Mouse (Mus musculus) forebrain, embryonic 16.5 days (tissue): ENCODE measurements around the gene B3galt4. TPM values are rescaled to one million over a fixed set of nuclear protein-coding genes. Genes with fewer than 3 reads are reported as not detected.
"Not testable (repeated sequence)": the region's sequence is repeated elsewhere in the genome, so short reads cannot be mapped to it uniquely, and the experiment has no call there.

Experiments
- ATAC-seq: fragments of 200-750 bp; cut with Nextera tagmentation; 2 replicates; pipeline ENCODE4 v1.8.0; 2017; ENCODE audit warnings: mild to moderate bottlenecking, moderate library complexity
- H3K27ac ChIP-seq: fragments of 300-500 bp; sonication (generic); 2 replicates; pipeline ENCODE4 v1.5.1; 2014; ENCODE audit warnings: low read length, control low read depth
- H3K27me3 ChIP-seq: fragments of 300-500 bp; sonication (generic); replicated peaks from 2 replicates; pipeline ENCODE4 v1.6.1; 2014; ENCODE audit warnings: low read length; ENCODE audit not compliant: control insufficient read depth, insufficient read depth
- H3K36me3 ChIP-seq: fragments of 300-500 bp; sonication (generic); 2 replicates; pipeline ENCODE4 v1.6.1; 2014; ENCODE audit not compliant: control insufficient read depth, insufficient read depth
- H3K4me1 ChIP-seq: fragments of 300-500 bp; sonication (generic); replicated peaks from 2 replicates; pipeline ENCODE4 v1.6.1; 2014; ENCODE audit warnings: low read length; ENCODE audit not compliant: control insufficient read depth, insufficient read depth
- H3K4me2 ChIP-seq: fragments of 300-500 bp; sonication (generic); 2 replicates; pipeline ENCODE4 v1.6.1; 2014; ENCODE audit warnings: mild to moderate bottlenecking, low read length, control low read depth
- H3K4me3 ChIP-seq: fragments of 300-500 bp; sonication (generic); replicated peaks from 2 replicates; pipeline ENCODE4 v1.5.1; 2014; ENCODE audit warnings: mild to moderate bottlenecking, low read length, control low read depth
- H3K9ac ChIP-seq: fragments of 300-500 bp; sonication (generic); replicated peaks from 2 replicates; pipeline ENCODE4 v1.6.1; 2014; ENCODE audit warnings: low read depth, low read length, control low read depth
- H3K9me3 ChIP-seq: fragments of 300-500 bp; sonication (generic); 2 replicates; pipeline ENCODE4 v1.6.1; 2016; ENCODE audit warnings: low read length; ENCODE audit not compliant: control insufficient read depth
- WGBS: fragments of 180-500 bp; shearing (Covaris S2); extraction: QIAGEN DNeasy Blood & Tissue Kit; methylation state at CpG from one replicate; pipeline ENCODE4 v1.1.7; 2014; 5-methylcytosine and 5-hydroxymethylcytosine counted together
- polyA plus RNA-seq: library from polyadenylated mRNA; unstranded; fragments of >200 nt; fragmentation: Nextera tagmentation; extraction: Ambion mirVana; gene quantifications from 2 replicates; pipeline ENCODE4 v1.2.1, GENCODE M21; 2015

Gene B3galt4
- polyA plus RNA-seq, result 10.0 and 13.2 TPM in 2 replicates

DNA sequence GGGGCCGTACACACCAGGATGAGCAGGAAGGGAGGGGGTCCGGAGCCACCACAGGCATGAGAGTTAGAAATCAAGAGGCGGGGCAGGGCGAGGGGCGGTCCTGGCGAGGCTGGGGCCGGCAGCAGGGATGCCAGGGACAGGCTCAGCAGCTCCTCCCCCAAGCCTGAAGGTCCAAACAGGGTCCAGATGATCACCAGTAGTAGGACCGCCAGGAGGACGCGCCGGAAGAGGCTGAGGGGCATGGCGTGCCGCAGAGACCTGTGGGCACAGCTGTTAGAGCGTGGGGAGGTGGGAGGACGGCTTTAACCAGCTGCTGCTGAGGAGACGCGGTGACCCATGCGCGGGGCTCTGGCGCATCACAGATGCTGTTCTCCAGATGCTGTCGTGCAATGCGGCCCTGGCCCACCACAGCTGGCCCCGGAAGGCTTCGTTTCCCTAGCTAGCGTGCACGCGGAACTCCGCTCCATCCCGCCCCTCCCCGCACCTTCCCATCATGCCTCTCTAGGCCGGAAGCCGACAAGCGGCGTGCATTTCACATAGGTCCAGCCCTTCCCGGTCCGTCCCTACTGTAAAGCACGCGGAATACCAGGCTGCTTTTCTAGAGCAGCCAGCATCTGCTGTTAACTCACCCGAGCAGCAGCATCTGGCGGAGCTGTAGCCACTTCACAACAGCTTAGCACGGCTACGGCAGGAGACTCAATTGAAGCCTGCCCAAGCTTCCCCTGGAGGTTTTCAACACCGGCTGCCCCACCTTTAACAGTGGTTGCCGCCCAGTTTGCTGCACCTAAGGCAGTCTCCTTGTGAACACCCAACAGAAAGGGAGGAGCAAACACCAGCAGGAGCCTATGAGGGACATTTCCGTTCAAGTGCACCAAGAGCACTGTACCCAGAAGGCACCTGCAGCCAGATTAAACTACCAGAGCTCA is at the start of gene B3galt4:
Gene B3galt4, minus strand, starts transcription at position 468 of the 926 bp plus-strand sequence.
- WGBS, result 1% methylated on average over 45 of the region's 45 CpGs
- peak within 1 kb of the TSS; percentile 81 for H3K9ac ChIP-seq
- no peaks in the 10 kb centered on the region for H3K27me3 ChIP-seq
- peak within 1 kb of the TSS; percentile 91 for H3K4me2 ChIP-seq
- peaks cover 45% of the 10 kb centered on the region for H3K4me1 ChIP-seq
- peak within 1 kb of the TSS; percentile 73 for H3K27ac ChIP-seq
- peak within 1 kb of the TSS; percentile 57 for H3K4me3 ChIP-seq
- H3K9me3 ChIP-seq, result no peaks in the 10 kb centered on the region
- H3K36me3 ChIP-seq, result peaks cover 14% of the 10 kb centered on the region
- ATAC-seq, result peak; percentile 71

DNA sequence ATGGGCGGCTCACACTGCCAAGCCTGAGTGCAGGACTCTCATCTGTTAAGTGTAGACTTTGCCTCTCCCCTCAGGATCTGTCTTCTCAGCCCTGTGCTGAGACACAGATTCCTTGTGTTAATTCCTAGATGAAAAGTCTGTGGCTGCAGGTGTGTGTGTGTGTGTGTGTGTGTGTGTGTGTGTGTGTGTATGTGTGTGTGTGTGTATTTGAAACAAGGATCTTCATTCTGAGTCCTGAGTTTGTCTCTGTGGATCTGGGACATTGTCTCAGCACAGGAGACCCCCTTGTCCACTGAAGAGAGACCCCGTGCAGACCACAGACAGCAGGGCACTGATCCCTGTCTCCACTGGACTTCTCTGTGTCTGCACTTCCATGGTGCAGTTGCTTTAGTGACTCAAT is 49.5 kb upstream of the B3galt4 start:
- H3K9me3 ChIP-seq, H3K9ac ChIP-seq, H3K27ac ChIP-seq, H3K4me2 ChIP-seq, H3K27me3 ChIP-seq, ATAC-seq, H3K4me1 ChIP-seq, H3K4me3 ChIP-seq, H3K36me3 ChIP-seq: not testable (repeated sequence)
- 59% methylated on average over 2 of the region's 2 CpGs for WGBS

DNA sequence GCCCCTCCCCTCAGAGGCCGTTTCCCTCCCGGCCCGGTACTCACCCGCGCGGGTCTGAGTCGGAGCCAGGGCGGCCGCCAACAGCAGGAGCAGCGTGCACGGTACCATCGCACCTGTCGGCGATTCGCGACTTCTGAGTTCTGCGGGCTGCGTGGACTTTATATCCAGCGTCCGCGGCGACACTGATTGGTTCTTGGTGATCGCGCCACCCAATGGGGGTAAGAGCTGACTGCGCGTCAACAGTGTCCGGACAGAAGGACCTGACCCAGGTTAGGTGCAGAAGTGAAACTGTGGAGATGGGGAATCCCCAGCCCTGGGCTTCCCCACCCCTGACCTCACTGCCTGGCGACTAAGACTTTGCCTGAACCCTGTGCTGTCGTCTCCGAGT is 48.9 kb upstream of the B3galt4 start, which contains the start of gene H2-K1:
Gene H2-K1, minus strand, starts transcription at position 198 of the 388 bp plus-strand sequence.
- no peaks in the 10 kb centered on the region for H3K36me3 ChIP-seq
- peak within 1 kb of the TSS; percentile 92 for H3K4me2 ChIP-seq
- no peaks in the 10 kb centered on the region for H3K9me3 ChIP-seq
- H3K9ac ChIP-seq, result peak within 1 kb of the TSS; percentile 51
- H3K27me3 ChIP-seq, result 0 out of 2 replicates have a peak, but pooled peaks cover 4% of the 10 kb centered on the region
- no peak within 1 kb of the TSS for H3K27ac ChIP-seq
- peak; percentile 45; the same call in 1 of the 2 replicates for ATAC-seq
- WGBS, result under 1% methylated on average over 30 of the region's 30 CpGs
- H3K4me3 ChIP-seq, result peak within 1 kb of the TSS; percentile 51
- peaks cover 10% of the 10 kb centered on the region for H3K4me1 ChIP-seq

DNA sequence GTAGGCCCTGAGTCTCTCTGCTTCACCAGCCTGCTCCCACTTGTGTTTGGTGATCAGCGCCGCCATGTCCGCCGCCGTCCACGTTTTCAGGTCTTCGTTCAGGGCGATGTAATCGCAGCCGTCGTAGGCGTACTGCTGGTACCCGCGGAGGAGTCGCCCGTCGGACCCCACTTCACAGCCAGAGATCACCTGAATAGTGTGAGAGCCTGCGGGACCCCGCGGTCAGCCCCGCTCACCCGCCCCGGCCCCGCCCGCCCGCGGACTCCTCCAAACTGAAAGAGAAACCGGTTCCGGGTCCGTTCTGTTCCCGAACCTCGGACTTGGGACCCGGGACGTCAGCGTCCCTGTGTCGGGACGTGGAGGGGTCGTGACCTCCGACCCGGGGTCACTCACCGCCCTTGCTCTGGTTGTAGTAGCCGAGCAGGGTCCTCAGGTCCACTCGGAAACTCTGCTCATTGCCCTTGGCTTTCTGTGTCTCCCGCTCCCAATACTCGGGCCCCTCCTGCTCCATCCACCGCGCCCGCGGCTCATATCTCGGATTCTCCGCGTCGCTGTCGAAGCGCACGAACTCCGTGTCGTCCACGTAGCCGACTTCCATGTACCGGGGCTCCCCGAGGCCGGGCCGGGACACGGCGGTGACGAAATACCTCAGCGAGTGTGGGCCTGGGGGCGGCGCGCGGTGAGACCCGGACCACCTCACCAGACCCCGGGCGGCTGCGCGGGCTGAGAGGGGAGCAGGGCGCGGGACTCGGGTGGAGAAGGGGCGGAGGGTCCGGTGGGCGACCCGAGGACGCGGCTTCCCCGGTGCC is 48.3 kb upstream of the B3galt4 start:
- peak overlapping the region; percentile 51 for H3K4me3 ChIP-seq
- peak overlapping the region; percentile 92 for H3K4me2 ChIP-seq
- H3K36me3 ChIP-seq, result no peaks in the 10 kb centered on the region
- H3K4me1 ChIP-seq, result peaks cover 10% of the 10 kb centered on the region
- WGBS, result 2% methylated on average over 81 of the region's 87 CpGs
- peak; percentile 12; the same call in 1 of the 2 replicates for ATAC-seq
- no peaks in the 10 kb centered on the region for H3K9me3 ChIP-seq
- H3K27ac ChIP-seq, result no peak overlapping the region
- H3K27me3 ChIP-seq, result 0 out of 2 replicates have a peak, but pooled peaks cover 4% of the 10 kb centered on the region
- peak overlapping the region; percentile 51 for H3K9ac ChIP-seq

DNA sequence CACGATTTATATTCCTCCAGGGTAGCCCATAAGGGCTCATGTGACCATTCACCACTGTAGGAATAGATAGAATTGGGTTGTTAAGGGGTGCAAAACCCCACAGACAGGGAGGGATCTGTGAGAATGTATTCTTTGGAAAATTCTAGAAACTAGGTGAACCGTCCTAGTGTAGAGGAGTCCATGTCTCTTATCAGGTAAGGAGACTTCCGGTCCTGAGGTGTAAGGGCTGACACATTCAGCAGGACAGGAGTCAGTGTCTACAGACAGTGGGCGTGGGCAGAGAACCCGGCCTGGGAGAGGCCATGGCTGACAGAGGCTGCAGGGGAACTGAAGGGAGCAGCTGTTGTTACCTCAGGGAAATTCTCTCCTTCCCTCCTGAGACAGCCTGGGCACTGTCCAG is 47.4 kb upstream of the B3galt4 start:
- H3K36me3 ChIP-seq, ATAC-seq, H3K4me3 ChIP-seq, H3K4me2 ChIP-seq, H3K9ac ChIP-seq, H3K4me1 ChIP-seq, H3K27ac ChIP-seq, H3K9me3 ChIP-seq, H3K27me3 ChIP-seq: not testable (repeated sequence)
- 70% methylated on average over 5 of the region's 5 CpGs for WGBS

DNA sequence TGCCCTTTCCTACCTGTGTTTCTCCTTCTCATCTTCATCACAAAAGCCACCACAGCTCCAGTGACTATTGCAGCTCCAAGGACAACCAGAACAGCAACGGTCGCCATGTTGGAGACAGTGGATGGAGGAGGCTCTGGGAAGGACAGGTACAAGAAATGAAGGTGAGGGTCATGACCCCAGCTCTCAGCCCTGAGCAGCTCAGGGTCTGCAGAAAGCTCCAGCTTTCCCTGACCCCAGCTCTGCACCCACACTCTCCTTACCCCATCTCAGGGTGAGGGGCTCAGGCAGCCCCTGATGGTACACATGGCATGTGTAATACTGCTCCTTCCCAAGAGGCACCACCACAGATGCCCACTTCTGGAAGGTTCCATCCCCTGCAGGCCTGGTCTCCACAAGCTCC is 45.7 kb upstream of the B3galt4 start:
- not testable (repeated sequence) for ATAC-seq, H3K9ac ChIP-seq, H3K27ac ChIP-seq, H3K27me3 ChIP-seq, H3K4me3 ChIP-seq, H3K36me3 ChIP-seq, H3K4me2 ChIP-seq, H3K4me1 ChIP-seq, H3K9me3 ChIP-seq
- WGBS, result 91% methylated on average over 2 of the region's 2 CpGs

DNA sequence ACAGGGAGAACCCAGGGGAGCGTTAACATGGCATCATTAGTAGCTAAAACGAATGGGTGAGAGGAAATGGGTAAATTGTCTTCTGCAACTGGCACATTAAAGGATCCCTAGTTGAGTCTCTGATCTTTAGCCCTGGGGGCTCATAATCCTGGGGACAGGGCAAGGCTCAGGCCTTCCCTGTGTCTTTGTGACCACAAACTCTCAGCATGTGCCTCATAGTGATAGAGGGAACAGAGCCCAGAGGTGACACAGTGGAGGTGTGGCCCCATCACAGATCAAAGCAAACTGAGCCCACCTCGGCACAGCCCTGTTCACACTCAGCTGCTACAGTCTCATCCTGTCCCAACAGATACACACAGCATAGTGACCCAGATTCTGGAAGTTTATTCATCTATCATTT is 44.4 kb upstream of the B3galt4 start:
- WGBS, result 80% methylated on average over 3 of the region's 3 CpGs
- H3K9me3 ChIP-seq, result no peaks in the 10 kb centered on the region
- no peak overlapping the region for H3K9ac ChIP-seq
- no peak overlapping the region for H3K27ac ChIP-seq
- H3K4me2 ChIP-seq, result no peak overlapping the region
- H3K27me3 ChIP-seq, result 0 out of 2 replicates have a peak, but pooled peaks cover 4% of the 10 kb centered on the region
- H3K4me1 ChIP-seq, result peaks cover 10% of the 10 kb centered on the region
- no peaks in the 10 kb centered on the region for H3K36me3 ChIP-seq
- ATAC-seq, result no peak
- H3K4me3 ChIP-seq, result no peak overlapping the region

DNA sequence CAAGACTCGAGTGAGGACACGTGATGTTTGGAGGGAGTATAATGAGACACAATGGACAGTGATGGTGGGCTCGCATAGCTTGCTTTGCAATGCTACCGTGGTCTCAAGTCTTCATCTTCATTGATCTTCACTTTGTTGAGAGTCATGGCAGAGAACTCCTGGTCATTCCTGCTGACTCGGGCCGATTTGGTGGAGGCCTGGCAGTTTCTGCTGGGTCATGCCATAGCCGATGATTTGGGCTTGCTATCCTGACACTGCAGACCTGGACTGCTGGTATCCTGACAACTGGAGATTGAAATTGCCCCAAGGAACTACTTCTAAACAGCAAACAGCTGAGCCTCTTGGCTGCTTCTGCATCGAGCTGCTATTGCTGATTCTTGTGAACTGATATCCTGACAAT is 43.7 kb upstream of the B3galt4 start:
- WGBS, result 93% methylated on average over 8 of the region's 8 CpGs

More for the DNA sequence above, 43.7 kb upstream of the B3galt4 start:
- Histone ChIP-seq H3K27ac (no peak overlapping the region), H3K9me3 (no peaks in the 10 kb centered on the region), H3K9ac (no peak overlapping the region), H3K27me3 (0 out of 2 replicates have a peak, but pooled peaks cover 4% of the 10 kb centered on the region), H3K4me2 (no peak overlapping the region), H3K36me3 (no peaks in the 10 kb centered on the region), H3K4me1 (peaks cover 6% of the 10 kb centered on the region), H3K4me3 (no peak overlapping the region)
- ATAC-seq, result no peak
